Mouse (Mus musculus): Measurements from ENCODE around the gene Cebpb. TPM values are rescaled to one million over a fixed set of nuclear protein-coding genes. Genes with fewer than 3 reads are reported as not detected.
"Not testable (repeated sequence)": the region's sequence is repeated elsewhere in the genome, so short reads cannot be mapped to it uniquely, and the experiment has no call there.

The Cebpb gene
- polyA plus RNA-seq (2016; fragmentation: Nextera tagmentation; extraction: Ambion mirVana), result 1.1 and 1.5 TPM in 2 replicates

- under 1% methylated on average over 139 of the region's 147 CpGs for WGBS
- DNase-seq (ENCODE audit: low spot score), result peak; percentile 67
- Histone ChIP-seq H3K36me3 (no peaks in the 10 kb centered on the region), H3K9me3 (no peaks in the 10 kb centered on the region), H3K4me1 (replicated peaks) (peaks cover 33% of the 10 kb centered on the region), H3K4me3 (peak within 1 kb of the TSS; percentile 75), H3K27ac (peak within 1 kb of the TSS; percentile 82), H3K27me3 (ENCODE audit: insufficient read depth, poor library complexity, severe bottlenecking) (peaks cover 82% of the 10 kb centered on the region)
Measured at GRCm38 (mm10) chr2:167688498-167689451, at the start of gene Cebpb. Gene Cebpb (plus strand): TSS chr2:167688915.

- peak; percentile 36 for DNase-seq (ENCODE audit: low spot score)
- peaks cover 25% of the 10 kb centered on the region for H3K36me3 ChIP-seq
- no peaks in the 10 kb centered on the region for H3K9me3 ChIP-seq
- H3K27me3 ChIP-seq (ENCODE audit: insufficient read depth, poor library complexity, severe bottlenecking), result no peaks in the 10 kb centered on the region
- 85% methylated on average over 3 of the region's 3 CpGs for WGBS
- no peaks in the 10 kb centered on the region for H3K4me1 ChIP-seq (replicated peaks)
- H3K4me3 ChIP-seq, result no peak overlapping the region
- no peak overlapping the region for H3K27ac ChIP-seq
Measured at GRCm38 (mm10) chr2:167640279-167640678, 48.4 kb upstream of the Cebpb start.

- H3K27me3 ChIP-seq (ENCODE audit: insufficient read depth, poor library complexity, severe bottlenecking), result no peaks in the 10 kb centered on the region
- peak; percentile 27 for DNase-seq (ENCODE audit: low spot score)
- H3K27ac ChIP-seq, result no peak overlapping the region
- no peak overlapping the region for H3K4me3 ChIP-seq
- H3K36me3 ChIP-seq, result peaks cover 35% of the 10 kb centered on the region
- H3K9me3 ChIP-seq, result no peaks in the 10 kb centered on the region
- no peaks in the 10 kb centered on the region for H3K4me1 ChIP-seq (replicated peaks)
- WGBS, result 51% methylated on average over 8 of the region's 8 CpGs
Measured at GRCm38 (mm10) chr2:167641337-167641736, 47.4 kb upstream of the Cebpb start.

GRCm38 (mm10) chr2:167642164-167642563, 46.6 kb upstream of the Cebpb start:
- DNase-seq (ENCODE audit: low spot score), result no peak
- Histone ChIP-seq H3K36me3 (peaks cover 43% of the 10 kb centered on the region), H3K4me3 (no peak overlapping the region), H3K9me3 (no peaks in the 10 kb centered on the region), H3K27me3 (ENCODE audit: insufficient read depth, poor library complexity, severe bottlenecking) (no peaks in the 10 kb centered on the region), H3K27ac (no peak overlapping the region), H3K4me1 (replicated peaks) (no peaks in the 10 kb centered on the region)
- 93% methylated on average over 6 of the region's 6 CpGs for WGBS

- not testable (repeated sequence) for DNase-seq (ENCODE audit: low spot score); H3K4me3 ChIP-seq; H3K27me3 ChIP-seq (ENCODE audit: insufficient read depth, poor library complexity, severe bottlenecking); H3K4me1 ChIP-seq (replicated peaks); H3K9me3 ChIP-seq; H3K27ac ChIP-seq
- H3K36me3 ChIP-seq, result peaks cover 54% of the 10 kb centered on the region
- 85% methylated on average over 13 of the region's 13 CpGs for WGBS
Measured at GRCm38 (mm10) chr2:167643356-167644052, 45.2 kb upstream of the Cebpb start.

GRCm38 (mm10) chr2:167646411-167646810, 42.3 kb upstream of the Cebpb start:
- Histone ChIP-seq H3K4me3 (no peak overlapping the region), H3K27ac (no peak overlapping the region), H3K27me3 (ENCODE audit: insufficient read depth, poor library complexity, severe bottlenecking) (no peaks in the 10 kb centered on the region), H3K4me1 (replicated peaks) (no peaks in the 10 kb centered on the region), H3K9me3 (no peaks in the 10 kb centered on the region), H3K36me3 (peaks cover 75% of the 10 kb centered on the region)
- DNase-seq (ENCODE audit: low spot score), result no peak
- 73% methylated on average over 4 of the region's 4 CpGs for WGBS

GRCm38 (mm10) chr2:167649290-167650032, 39.3 kb upstream of the Cebpb start:
- 0 out of 2 replicates have a peak, but pooled peaks cover 4% of the 10 kb centered on the region for H3K4me1 ChIP-seq (replicated peaks)
- peaks cover 93% of the 10 kb centered on the region for H3K36me3 ChIP-seq
- no peak overlapping the region for H3K27ac ChIP-seq
- WGBS, result 92% methylated on average over 12 of the region's 12 CpGs
- no peak for DNase-seq (ENCODE audit: low spot score)
- H3K27me3 ChIP-seq (ENCODE audit: insufficient read depth, poor library complexity, severe bottlenecking), result no peaks in the 10 kb centered on the region
- H3K9me3 ChIP-seq, result no peaks in the 10 kb centered on the region
- H3K4me3 ChIP-seq, result no peak overlapping the region

- Histone ChIP-seq H3K4me1 (replicated peaks) (peaks cover 8% of the 10 kb centered on the region), H3K9me3 (no peaks in the 10 kb centered on the region), H3K27ac (0 out of 2 replicates have a peak overlapping the region, but pooled peaks have one; percentile 30), H3K27me3 (ENCODE audit: insufficient read depth, poor library complexity, severe bottlenecking) (no peaks in the 10 kb centered on the region), H3K4me3 (no peak overlapping the region), H3K36me3 (peaks cover 82% of the 10 kb centered on the region)
- WGBS, result 90% methylated on average over 9 of the region's 9 CpGs
- no peak for DNase-seq (ENCODE audit: low spot score)
Measured at GRCm38 (mm10) chr2:167651622-167652021, 37.1 kb upstream of the Cebpb start.

- WGBS, result 86% methylated on average over 7 of the region's 7 CpGs
- Histone ChIP-seq H3K4me3 (no peak overlapping the region), H3K9me3 (no peaks in the 10 kb centered on the region), H3K27ac (no peak overlapping the region), H3K4me1 (replicated peaks) (peaks cover 14% of the 10 kb centered on the region), H3K36me3 (peaks cover 83% of the 10 kb centered on the region), H3K27me3 (ENCODE audit: insufficient read depth, poor library complexity, severe bottlenecking) (no peaks in the 10 kb centered on the region)
- DNase-seq (ENCODE audit: low spot score), result no peak
Measured at GRCm38 (mm10) chr2:167652694-167653093, 36.0 kb upstream of the Cebpb start.

GRCm38 (mm10) chr2:167654911-167655600, 33.7 kb upstream of the Cebpb start:
- DNase-seq (ENCODE audit: low spot score), result no peak
- Histone ChIP-seq H3K36me3 (peaks cover 70% of the 10 kb centered on the region), H3K9me3 (no peaks in the 10 kb centered on the region), H3K4me3 (no peak overlapping the region), H3K27ac (no peak overlapping the region), H3K4me1 (replicated peaks) (peaks cover 37% of the 10 kb centered on the region), H3K27me3 (ENCODE audit: insufficient read depth, poor library complexity, severe bottlenecking) (no peaks in the 10 kb centered on the region)
- 91% methylated on average over 10 of the region's 10 CpGs for WGBS

- Histone ChIP-seq H3K36me3 (peaks cover 53% of the 10 kb centered on the region), H3K4me3 (no peak overlapping the region), H3K27me3 (ENCODE audit: insufficient read depth, poor library complexity, severe bottlenecking) (peaks cover under 1% of the 10 kb centered on the region; the same call in 1 of the 2 replicates), H3K9me3 (no peaks in the 10 kb centered on the region), H3K4me1 (replicated peaks) (peaks cover 51% of the 10 kb centered on the region), H3K27ac (0 out of 2 replicates have a peak overlapping the region, but pooled peaks have one; percentile 46)
- WGBS, result 85% methylated on average over 16 of the region's 16 CpGs
- no peak for DNase-seq (ENCODE audit: low spot score)
Measured at GRCm38 (mm10) chr2:167656629-167657478, 31.9 kb upstream of the Cebpb start.

All from hindbrain, embryonic 10.5 days (tissue).